24 mouse cellular contexts compared by ENCODE assay signal in the genomic region with DNA sequence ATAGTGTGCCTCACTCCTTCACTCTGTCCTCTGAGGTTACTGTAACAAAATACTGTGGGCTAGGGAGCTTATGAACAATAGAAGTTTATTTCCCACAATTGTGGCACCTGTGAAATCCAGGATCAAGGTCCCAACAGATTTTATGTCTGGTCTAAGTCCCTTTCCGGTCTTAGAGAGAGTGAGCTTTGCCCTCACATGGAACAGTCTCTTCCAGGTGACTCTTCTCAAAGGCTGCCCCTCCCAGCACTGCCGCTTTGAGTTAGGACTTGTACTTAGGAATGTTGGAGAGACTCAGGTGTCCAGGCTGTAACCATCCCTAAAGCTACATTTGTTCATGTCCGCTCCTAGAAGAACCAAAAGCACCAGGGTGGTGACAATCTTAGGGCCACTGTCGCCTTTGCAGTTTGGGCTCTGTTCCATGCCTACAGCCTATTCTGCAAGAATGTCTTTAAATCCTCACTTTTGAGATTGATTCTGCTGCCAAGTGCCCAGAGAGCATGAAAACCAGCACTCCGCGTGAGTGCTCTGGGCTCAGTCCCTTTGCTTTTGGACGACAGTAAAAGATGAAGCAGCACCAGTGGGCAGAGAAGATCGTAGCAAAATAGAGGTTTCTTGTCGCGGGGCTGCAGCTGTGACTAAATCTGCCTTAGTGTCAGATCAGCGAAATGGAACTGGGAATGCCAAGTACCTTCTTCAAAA.
DNase-seq lines count a peak whose midpoint lies in the region; ATAC-seq lines count a peak whose summit lies in the region.
"Had no signal": no experiment of that assay in that cellular context is flagged by ENCODE, and none has a peak within 500 bp of the region (broad histone marks: within the 10 kb centered on the region; RNA-seq: fewer than 3 reads in every experiment).

No protein-coding gene starts in this region.

- 0 out of 2 replicates have a peak overlapping the region, but pooled peaks have one; percentile 1 for H3K27ac ChIP-seq in brown adipose tissue, adult 24 weeks (replicated peaks; ENCODE audit: low read depth, low read length)
- no peak overlapping the region for H3K27ac ChIP-seq in hindbrain, embryonic 12.5 days
- H3K27ac ChIP-seq: embryonic facial prominence, embryonic 13.5 days; forebrain, embryonic 12.5 days; heart, embryonic 15.5 days; hindbrain, embryonic 14.5 days; limb, embryonic 12.5 days; stomach, embryonic 15.5 days had no signal

- no peak overlapping the region for H3K9ac ChIP-seq in hindbrain, embryonic 12.5 days
- H3K9ac ChIP-seq: embryonic facial prominence, embryonic 13.5 days; forebrain, embryonic 12.5 days; heart, embryonic 15.5 days; hindbrain, embryonic 14.5 days; limb, embryonic 12.5 days; liver, postnatal 0 days; stomach, embryonic 15.5 days had no signal

- peak; percentile 17 for DNase-seq in kidney, adult 18-20 months
- no peak for DNase-seq in kidney, postnatal 10 days
- peak; percentile 39 for DNase-seq in brain, adult 2 months (ENCODE audit: low read depth, low spot score)
- peak; percentile 31 to 34 for DNase-seq in cerebellum, postnatal 10 days
- no peak for DNase-seq in right cerebral cortex, adult 2 months (ENCODE audit: low spot score in 2 of 2)
- DNase-seq: adrenal gland, adult 2 months; gastrocnemius, adult 2 months; heart, postnatal 36 days; liver, postnatal 0 days; lung, postnatal 10 days; right cerebral cortex, adult 18-20 months; thymus, postnatal 25 days had no signal

- peaks cover 13% of the 10 kb centered on the region for H3K4me1 ChIP-seq in brown adipose tissue, adult 24 weeks (ENCODE audit: control insufficient read depth, insufficient read depth, insufficient read length, low read length)
- H3K4me1 ChIP-seq in hindbrain, embryonic 12.5 days: peaks cover 5% of the 10 kb centered on the region; the same call in 1 of the 2 replicates
- H3K4me1 ChIP-seq: embryonic facial prominence, embryonic 13.5 days had no signal

- ATAC-seq in hindbrain, embryonic 12.5 days (ENCODE audit: low FRiP score): no peak
- ATAC-seq: inflammation-experienced regulatory T-cells, adult 6 months; liver, postnatal 0 days had no signal

- peaks cover 49% of the 10 kb centered on the region for H3K36me3 ChIP-seq in hindbrain, embryonic 12.5 days

- no peaks in the 10 kb centered on the region for H3K9me3 ChIP-seq in hindbrain, embryonic 12.5 days (replicated peaks)
- H3K9me3 ChIP-seq: embryonic facial prominence, embryonic 13.5 days; forebrain, embryonic 12.5 days; heart, embryonic 15.5 days; limb, embryonic 12.5 days; stomach, embryonic 15.5 days had no signal

- WGBS in hindbrain, embryonic 12.5 days: 91% methylated on average over 11 of the region's 11 CpGs

- no peak overlapping the region for H3K4me2 ChIP-seq in hindbrain, embryonic 12.5 days (replicated peaks)
- H3K4me2 ChIP-seq: embryonic facial prominence, embryonic 13.5 days; forebrain, embryonic 12.5 days; heart, embryonic 15.5 days; hindbrain, embryonic 14.5 days; limb, embryonic 12.5 days; liver, embryonic 11.5 days; midbrain, embryonic 11.5 days; stomach, embryonic 15.5 days had no signal

- H3K27me3 ChIP-seq in hindbrain, embryonic 12.5 days: no peaks in the 10 kb centered on the region
- H3K27me3 ChIP-seq: embryonic facial prominence, embryonic 13.5 days; forebrain, embryonic 12.5 days; heart, embryonic 15.5 days; limb, embryonic 12.5 days; stomach, embryonic 15.5 days had no signal

- no peak overlapping the region for H3K4me3 ChIP-seq in brown adipose tissue, adult 24 weeks (ENCODE audit: insufficient read depth, low read depth, low read length)
- no peak overlapping the region for H3K4me3 ChIP-seq in hindbrain, embryonic 12.5 days
- H3K4me3 ChIP-seq: embryonic facial prominence, embryonic 13.5 days; erythroblast, embryonic 14.5 days; forebrain, embryonic 12.5 days; gastrocnemius, adult 2 months; heart, embryonic 15.5 days; limb, embryonic 12.5 days; stomach, embryonic 15.5 days had no signal

Comparison
In these comparisons a context has a peak if more than half of its experiments do, and no peak if none do; other contexts are left out.
1. DNase-seq: peak in kidney, adult 18-20 months (single experiment), brain, adult 2 months (single experiment) and cerebellum, postnatal 10 days (2 of 2); none in kidney, postnatal 10 days (single experiment) and right cerebral cortex, adult 2 months (0 of 2).